Mouse (Mus musculus): ENCODE results near the gene Ltbp1.

The Ltbp1 gene

DNA sequence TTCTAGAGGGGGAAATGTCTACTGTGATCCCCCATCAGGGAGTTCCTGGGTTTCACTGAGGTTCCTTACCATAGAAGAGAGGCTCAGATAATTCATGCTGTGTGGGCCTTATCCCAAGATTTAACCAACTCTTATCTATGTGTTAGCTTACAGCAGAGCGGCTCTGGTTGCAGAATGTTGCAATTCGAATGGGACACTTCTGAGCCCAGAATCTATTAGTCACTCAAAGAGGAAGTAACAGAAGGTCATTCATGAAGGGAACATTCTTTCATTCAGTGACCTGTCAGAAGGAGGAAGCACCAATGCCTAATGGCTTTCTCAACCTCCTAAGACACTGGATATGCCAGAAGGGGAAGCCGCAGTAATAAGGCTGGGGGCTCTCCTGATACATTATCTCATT is 114.1 kb downstream of the Ltbp1 start:
- DNase-seq: no peak

DNA sequence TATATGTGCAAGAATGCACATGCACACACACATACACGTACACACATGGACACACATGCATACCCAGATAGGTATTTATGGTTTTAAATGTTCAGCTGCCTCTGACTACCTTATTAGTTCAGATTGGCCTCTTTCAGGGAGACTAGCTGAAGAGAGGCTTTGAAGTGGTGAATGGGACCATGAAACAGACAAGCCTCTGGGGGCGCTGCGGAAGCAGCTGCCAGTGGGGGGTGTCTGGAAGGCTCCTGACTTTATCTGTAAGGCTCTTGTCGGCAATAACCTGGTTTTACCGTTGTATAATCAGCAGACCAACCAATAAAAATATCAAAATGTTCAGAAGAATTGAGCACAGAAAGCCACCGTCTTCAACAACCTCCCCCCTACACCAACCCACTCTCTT is 114.7 kb downstream of the Ltbp1 start:
- DNase-seq: no peak

DNA sequence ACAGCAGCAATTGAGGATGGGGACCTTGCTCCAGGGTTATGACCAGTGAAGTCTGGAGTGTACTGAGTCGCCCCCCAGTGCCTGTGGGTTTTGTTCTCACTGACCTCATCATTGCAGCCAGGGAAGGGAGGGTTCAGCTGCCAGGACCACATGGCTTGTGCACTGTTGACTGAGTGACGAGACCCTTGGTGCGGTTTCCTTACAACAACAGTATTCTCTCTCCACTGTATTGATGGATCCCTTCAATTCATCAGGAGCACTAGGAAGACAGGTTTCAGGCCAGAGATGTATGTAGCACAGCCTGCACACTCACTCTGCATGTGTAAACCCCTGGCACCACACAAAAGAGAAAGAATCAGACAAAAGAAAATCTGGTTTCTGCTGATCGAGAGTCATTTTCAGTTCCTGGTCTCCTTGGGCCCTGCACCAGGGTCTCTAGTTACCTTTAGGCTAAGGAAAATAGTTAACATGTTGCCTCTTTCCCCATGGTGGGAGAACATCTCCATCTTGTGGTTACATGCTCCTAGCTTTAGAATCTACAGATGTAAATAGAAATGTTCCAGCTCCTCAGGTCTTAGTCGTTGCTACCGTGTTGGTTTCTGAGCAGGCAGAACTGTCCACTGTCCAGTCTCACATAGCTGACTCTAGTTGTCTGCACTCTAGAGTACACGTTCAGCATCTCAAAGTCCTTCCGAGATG is 117.4 kb downstream of the Ltbp1 start:
- no peak for DNase-seq

DNA sequence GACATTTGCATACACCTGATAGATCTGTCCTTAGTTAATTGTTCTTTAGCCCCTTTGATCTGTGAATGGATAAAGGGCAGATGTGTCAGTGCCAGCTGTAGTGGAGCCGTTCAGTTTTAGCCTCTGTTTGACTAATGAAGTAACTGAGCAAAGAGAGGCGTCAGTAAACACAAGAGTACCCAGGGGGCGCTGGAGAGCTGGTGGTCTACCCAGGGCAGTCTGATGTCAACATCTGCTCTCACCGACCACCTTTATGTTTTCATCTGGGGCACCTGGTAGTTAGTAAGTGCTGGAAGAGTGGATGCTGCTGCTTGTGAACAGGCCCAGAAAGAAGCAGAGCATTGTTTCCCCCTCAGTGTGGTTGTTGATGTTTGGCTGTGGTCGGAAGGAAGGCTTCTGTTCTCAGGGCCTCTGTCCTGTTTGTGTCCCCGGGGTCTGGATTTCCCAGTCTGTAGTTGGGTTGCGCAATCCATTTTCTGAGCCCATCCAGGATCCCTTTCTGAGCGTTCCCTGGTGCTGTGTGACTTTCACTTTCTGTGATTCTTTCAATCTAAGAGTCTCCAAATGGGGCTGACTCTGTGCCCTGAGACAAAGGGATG is 123.1 kb downstream of the Ltbp1 start:
- DNase-seq: peak; percentile 50

DNA sequence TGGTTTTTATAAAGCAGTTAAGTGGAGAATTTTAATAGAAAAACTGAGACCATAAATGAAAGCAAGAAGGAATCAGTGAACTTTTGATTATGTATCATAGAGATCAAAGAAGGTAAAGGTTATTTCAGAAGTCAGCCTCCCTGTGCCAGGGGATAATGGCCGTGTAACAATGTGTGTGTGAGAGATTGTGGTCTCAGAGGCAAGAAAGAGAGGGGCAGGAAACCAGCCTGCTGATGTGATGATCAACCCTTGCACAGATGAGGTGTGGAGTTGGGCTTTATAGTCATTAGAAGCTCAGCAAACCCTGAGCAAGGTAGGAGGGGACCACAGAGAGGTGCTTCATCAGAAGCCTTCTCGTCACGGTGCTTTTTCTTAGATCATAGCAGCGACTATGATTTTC is 128.6 kb downstream of the Ltbp1 start:
- no peak for DNase-seq

DNA sequence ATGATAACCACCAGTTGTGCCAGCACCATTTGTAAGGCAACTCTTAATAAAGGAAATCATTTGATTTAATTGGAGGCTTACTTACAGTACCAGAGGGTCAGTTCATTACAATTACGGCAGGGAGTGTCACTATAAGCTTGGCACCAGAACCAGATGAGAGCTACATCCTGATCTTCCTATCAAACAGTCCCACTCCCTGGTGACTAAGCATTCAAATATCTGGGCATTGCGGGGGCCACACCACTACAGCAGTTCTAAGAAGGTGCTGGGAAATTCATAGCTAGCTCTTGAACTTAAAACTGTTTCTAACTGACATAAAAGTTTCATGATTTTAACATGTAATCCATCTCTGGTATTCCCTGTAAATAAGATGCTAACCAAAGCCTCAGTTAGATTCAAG is 134.4 kb downstream of the Ltbp1 start:
- DNase-seq: no peak

DNA sequence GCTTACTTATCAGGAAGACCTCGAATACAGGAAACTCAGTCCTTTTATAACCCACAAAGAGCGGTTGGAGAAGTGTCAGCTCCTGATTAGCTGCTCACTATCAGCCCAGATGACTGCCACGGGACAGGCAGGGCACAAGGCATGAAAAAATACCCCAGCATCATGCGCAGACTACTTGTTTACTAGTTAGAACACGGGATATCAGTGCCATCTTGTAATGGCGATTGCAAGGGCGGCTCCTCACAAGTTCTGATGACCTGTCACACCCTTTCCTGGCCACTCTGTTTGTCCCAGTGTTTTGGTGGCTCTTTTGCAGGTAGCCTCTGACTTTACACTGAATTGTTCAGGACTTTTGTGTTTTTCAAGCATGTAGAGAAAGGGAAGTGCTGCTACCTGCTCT is 137.5 kb downstream of the Ltbp1 start:
- peak; percentile 52 for DNase-seq

DNA sequence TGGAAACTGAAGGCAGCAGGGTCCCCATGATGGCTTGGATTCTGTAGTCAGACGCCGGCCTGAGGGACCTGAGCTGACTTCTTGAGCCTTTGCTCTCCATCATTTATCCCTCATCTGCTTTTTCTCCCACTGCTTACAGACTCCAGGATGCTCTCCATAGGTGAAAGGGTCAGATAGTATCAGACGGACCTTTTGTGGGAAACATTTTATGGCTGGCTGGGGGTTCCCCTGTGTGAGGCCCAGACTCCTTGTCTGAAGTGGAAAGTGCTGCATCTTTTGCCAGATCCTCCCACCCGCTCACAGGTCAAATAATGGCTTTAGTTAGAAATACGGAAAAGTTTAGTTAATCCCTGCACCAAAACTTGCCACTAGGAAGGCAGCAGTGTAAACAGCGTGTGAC is 138.6 kb downstream of the Ltbp1 start:
- no peak for DNase-seq

DNA sequence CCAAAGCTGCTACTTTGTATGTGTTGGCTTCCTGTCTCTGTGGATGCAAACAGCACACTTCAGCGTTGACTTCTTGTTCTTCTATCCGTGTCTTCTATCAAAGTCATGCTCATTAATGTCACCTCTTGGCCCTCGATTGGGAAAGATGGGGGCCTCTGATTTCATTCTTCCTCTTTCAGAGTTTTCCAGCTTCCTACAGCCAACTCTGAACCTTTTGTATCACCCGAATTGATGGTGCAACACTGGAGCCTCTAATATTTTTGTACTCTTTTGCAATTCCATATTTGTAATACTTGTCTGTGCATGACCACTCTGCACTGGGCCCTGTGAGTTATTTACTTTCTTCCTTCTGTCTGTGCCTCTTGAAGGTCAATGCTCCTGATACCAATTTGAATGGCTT is 141.8 kb downstream of the Ltbp1 start:
- DNase-seq: no peak

DNA sequence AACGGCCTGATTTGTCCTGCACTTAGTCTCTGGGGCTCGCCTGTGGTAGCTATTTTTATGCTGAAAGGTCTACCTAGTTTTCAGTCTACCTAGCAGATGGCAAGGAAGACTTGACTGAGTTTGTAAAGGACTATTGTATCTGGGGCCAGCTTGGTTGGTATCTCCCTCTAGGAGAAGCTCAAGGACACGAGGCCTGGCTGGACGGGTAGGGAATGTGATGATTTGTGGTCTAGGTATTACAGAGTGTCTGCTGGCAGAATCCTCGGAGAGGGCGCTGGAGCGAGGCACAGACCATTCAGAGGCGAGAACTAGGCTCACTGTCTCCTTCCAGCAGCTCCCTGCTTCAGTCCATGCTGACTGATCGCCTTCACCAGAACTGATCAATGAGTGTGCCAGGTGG is 146.4 kb downstream of the Ltbp1 start:
- no peak for DNase-seq

DNA sequence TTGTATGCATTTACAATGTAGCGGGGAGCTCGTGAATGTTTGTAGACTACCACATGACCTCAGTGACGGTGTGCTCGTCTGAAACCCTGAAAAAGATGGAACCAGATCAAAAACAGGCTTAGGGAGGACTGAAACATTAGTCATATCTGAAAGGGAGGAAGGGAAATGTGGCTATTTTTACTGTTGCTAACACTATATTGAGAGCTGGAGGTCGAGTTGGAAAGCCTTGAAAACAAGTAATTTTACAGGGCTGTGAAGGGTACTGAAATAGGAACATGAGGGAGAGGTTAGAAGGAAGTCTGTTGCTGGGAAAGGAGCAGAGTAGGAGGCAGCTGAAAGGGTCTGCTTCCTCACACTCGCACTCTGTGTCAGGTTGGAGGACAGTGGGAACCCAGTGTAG is 147.7 kb downstream of the Ltbp1 start:
- DNase-seq: no peak

DNA sequence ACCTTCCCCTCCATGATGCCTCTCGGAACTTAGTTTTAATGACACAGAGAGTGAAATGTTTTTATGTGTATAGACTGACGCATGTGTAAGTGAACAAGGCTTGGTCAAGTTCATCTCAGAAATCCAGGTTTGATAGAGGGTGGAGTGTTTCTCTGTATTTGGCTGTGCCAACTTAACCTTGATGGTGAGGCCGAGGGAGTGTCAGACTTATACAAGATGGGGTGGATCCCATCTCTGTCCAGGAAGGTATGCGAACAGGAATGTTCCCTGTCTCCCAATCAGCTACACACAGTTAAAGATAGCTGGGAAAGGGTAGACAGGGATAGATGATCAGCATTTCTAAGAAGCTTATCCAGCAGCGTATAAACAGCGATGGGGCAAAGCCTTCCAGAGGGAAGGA is 153.0 kb downstream of the Ltbp1 start:
- no peak for DNase-seq

DNA sequence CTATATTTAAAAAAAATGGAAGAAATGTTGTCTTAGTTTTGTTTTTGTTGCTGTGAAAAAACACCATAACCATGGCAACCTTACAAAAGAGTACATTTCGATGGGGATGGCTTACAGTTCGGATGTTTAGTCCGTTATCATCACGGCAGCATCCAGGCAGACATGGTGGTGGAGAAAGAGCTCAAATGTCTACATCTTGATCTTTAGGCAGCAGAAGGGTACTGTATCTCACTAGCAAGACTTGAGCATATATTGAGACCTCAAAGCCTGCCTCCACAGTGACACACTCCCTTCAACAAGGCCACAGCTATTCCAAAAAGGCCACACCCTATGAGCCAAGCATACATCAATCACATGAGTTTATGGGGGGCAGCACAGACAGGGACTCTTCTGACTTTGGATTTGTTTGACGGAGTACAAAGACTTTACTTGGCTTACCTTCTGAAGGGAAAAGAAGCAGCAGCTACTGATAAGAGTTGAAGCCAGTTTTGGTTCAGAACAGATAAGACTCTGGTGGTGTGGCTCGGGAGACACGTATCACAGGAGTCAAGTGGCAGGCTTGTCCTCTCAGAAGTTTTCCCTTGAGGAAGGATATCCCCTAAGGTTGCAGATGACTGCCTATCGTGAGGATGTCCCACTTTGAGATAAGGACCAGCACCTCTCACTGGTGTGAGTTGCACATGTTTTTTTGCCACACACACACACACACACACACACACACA is 153.9 kb downstream of the Ltbp1 start:
- peak; percentile 32 for DNase-seq

DNA sequence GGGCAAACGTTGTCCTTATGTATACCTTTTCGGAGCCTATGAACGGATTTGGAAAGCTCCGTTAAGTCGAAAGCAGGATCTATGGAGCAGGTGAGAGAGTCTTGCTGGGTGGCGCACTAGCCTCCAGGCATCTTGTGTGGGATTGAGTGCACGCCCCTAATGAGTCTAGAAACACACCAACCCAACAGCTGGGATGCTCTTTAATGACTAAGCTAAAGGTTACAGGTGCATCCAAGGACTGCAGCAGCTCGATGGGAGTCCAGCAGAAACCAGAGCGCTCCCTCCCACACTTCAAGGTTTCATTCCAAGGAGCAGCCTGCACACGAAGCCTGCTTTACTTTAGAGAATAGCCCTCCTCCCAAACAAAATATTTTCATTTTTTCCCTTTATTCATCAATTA is 155.7 kb downstream of the Ltbp1 start:
- no peak for DNase-seq

DNA sequence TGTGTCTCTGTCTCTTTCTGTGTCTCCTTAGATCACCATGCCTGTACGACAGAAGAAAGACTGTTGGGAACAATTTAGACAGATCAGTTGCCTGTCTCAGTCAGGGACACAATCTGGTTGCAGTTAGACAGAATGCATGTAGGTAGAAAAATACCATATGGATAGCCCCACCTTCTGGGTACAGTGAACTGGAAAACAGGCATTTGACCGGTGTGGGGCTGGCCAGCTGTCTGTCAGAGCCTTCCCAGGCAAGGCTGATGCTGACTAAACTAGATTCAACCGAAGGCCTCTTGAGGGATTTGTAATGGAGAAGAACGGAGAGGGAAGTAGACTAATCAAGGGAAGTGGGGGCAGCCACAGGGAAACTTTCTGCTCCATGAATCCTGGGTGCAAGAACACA is 156.6 kb downstream of the Ltbp1 start:
- DNase-seq: no peak

DNA sequence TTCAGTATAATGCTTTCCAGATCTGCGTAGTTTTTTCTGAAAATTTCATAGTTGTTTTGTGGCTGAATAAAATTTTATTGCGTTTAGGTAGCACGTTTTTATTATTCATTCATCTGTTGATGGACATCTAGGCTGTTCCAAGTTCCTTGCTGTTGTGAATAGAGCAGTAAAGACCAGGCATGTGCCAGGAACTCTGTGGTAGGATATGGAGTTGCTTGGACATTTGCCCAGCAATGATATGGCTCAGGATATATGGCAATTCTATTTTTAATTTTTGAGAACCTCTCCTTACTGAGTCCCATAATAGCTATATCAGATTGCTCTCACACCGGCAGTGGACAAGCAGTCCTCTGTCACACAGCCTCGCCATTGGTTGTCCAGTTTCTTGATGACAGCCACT is 159.2 kb downstream of the Ltbp1 start:
- no peak for DNase-seq

DNA sequence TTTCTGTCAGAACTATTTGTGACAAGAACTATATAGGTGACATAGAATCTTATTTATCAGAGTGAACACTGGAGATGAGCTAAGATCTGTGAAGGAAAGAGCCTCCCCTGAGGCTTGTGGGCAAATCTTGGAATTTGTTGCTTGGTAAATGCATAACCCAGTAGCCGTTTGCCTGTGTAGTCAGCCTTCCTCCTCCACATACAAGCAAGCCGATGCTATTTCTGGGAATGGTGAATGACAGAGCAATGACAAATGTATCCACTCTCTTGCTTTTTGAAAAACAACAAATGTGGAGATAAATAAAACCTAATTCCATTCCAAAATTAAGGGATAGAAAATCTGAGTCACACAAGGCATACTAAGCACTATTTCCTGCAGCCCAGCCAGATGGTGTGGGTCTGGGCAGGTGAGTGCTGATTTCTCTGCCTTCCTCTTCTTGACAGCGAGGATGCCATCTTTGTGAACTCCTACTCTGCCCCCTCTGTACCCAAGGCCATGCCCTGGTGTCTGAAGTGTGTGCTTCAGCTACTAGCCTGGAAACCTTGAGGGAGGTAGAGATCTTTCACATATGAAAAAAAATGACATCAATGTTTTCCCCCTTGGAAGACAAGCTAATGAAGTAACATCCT is 163.3 kb downstream of the Ltbp1 start:
- DNase-seq: no peak

DNA sequence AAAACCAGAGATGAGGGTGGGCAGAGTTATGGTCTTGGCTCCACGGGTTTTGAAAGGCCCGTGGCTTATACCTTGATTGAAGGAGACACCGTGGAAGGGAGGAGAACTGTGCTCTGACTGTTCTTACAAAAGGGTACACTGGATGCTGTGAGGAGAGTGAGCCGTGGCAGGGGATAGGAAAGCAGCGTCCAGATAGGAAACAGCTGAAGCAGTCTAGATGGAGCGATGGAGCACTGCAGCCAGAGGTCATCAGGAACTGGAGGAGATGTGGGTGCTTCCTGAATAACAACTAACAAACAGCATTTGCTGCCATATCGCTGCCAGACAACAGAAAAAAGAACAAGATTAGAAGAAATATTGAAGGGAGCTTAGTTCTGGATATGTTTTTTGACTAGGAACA is 166.3 kb downstream of the Ltbp1 start:
- no peak for DNase-seq

DNA sequence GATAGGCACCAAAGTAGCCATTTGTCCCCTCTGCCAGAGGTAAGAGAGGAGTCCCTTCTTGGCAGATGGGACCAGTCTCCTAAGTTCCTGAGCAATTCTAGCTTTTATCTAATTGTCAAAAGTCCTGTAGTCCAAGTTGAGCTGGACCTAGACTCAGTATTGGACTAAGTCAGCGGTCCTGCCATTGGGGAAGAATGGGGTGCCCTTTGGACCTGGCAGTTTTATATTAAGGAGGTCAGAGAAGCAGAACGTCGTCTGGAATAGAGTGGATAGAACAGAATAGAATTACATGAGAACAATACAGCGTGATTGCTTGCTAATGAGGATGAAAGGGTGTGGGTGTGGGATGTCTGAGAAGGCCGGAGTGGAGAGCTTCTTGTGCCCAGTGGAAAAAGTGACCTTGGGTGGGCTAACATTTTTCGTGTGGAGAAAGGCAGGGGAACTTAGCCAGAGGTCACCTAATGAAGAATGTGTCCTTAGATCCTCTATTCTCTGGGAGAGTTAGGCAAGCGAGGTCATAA is 167.4 kb downstream of the Ltbp1 start:
- DNase-seq: no peak

DNA sequence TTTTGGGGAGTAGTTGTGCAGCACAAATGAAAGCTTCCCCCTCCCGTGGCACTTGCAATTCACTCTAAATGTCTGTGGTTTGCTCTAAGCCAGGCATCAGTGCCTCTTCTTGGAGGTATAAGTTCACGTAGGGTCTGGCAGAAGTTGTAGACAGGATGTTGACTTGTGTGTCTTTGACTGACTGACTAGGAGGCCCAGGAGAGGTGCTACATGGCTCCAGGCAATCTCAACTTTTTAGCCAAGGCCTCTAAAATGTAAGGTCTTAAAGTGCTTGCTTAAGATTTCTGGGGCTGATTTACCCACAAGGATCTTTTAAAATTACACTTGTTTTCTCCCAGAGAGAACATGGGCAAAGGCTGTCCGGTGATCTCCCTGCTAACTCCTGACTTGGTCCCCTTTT is 169.1 kb downstream of the Ltbp1 start:
- no peak for DNase-seq

DNA sequence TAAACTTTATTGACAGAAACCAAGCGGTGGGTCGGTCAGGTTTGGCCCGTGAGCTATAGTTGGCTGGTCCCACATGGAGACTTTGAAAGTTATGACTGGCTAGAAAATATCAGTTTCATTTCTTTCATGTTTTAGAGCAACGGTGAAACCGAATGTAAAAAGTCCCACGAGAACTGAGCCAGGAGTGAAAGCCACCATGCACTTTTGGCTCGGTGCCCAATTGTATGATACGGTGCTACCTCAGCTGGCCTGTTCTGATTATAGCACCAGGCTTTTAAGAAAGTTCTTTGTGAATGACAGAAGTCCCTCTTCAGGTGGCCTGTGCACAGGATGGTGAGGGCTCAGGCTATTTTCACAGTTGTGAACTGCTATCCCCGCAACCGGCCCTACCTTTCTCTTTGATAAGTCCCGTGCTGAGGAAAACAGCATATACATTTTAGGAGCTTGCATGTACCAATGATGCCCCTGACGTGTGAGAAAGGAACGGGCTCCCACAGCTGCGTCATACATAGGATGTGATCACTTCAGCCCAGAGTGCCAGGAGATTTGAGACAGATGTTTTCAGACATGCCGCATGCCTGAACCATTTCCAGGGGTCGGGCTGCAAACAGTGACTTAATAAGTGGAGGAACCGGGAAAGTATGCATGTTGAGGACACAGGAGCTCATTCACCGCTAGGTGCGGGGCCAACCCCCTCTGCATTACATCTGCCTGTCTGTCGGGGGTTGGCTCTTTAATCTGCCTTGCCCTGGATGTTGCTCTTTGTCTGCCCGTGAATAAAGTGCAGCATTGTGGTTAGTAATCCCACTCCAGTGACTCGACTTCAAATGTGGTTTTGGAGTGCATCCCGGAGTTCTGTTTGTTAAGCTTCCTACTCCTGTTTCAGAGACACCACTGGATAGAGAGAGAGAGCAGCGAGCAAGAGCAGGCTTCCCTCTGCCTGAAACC is 172.8 kb downstream of the Ltbp1 start:
- no peak for DNase-seq

DNA sequence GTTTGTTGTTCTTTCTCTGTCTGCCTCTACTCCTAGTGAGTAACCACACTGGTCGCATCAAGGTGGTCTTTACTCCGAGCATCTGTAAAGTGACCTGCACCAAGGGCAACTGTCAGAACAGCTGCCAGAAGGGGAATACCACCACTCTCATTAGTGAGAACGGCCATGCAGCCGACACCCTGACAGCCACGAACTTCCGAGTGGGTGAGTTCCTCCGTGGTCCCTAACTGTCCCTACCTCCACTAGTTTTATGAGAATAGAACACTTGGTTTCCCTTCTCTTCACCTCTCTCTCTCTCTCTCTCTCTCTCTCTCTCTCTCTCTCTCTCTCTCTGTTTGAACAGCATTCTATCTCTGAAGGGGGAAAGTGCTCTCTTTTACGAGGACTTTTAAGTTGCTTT is 173.6 kb downstream of the Ltbp1 start:
- DNase-seq: no peak

DNA sequence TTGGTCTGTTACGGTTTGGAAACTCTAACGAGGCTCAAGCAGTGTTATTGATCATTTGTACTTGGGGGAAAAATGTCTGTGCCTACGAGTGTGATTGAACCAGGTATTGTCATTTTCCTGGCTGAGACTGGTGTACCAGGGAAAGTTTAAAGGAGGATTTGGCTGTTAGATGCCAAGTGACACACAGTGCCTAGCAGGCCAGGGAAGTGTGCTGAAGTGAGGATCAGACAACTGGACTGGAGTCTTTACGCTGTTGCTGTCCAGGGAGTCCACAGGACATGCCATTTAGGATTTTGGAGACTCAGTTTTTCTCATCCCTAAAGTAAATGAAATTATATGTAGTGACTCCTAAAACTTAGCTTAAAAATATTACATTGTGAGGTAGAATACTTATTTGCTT is 174.9 kb downstream of the Ltbp1 start:
- no peak for DNase-seq

Measured in liver (tissue).